Mouse (Mus musculus) CH12.LX (cell line): Measurements from ENCODE around the gene Babam2. TPM values are rescaled to one million over a fixed set of nuclear protein-coding genes. Genes with fewer than 3 reads are reported as not detected.

Experiments
- DNase-seq: peaks from one replicate; pipeline ENCODE4 v3.0.0-alpha.2; 2013; ENCODE audit errors: extremely low read depth
- H3K27ac ChIP-seq: 2 replicates; pipeline ENCODE4 v1.5.1; 2012; ENCODE audit warnings: low read depth, mild to moderate bottlenecking, control low read depth, moderate library complexity; ENCODE audit not compliant: insufficient read depth
- H3K27me3 ChIP-seq: replicated peaks from 2 replicates; pipeline ENCODE3; 2012; ENCODE audit warnings: inconsistent platforms
- H3K36me3 ChIP-seq, 2 experiments: replicated peaks in 1 of 2; 2 replicates each; pipeline versions ENCODE3 to v1.6.1; 2012; ENCODE audit warnings: inconsistent platforms in 1 of 2, low read length in 1 of 2, mild to moderate bottlenecking in 1 of 2, mixed read lengths in 1 of 2, moderate library complexity in 1 of 2; ENCODE audit not compliant: control insufficient read depth in 1 of 2, insufficient read depth in 1 of 2
- H3K4me1 ChIP-seq, 2 experiments: 2 replicates each; pipeline ENCODE4 v1.6.1; 2012; ENCODE audit warnings: inconsistent platforms in 1 of 2, moderate library complexity in 1 of 2; ENCODE audit not compliant: insufficient read depth in 2 of 2, control insufficient read depth in 1 of 2
- H3K4me2 ChIP-seq: 2 replicates; pipeline ENCODE4 v1.6.1; 2012; ENCODE audit warnings: low read depth, mild to moderate bottlenecking, control low read depth; ENCODE audit not compliant: poor library complexity, insufficient read depth, severe bottlenecking
- H3K4me3 ChIP-seq, 3 experiments: fragments of 150-350 bp in 1 of 3; sonication (generic) in 1 of 3; replicated peaks in 1 of 3; 2 replicates each; pipeline versions ENCODE3 to v1.5.1; 2011 to 2012; ENCODE audit warnings: low read depth in 2 of 3, low read length in 2 of 3, mild to moderate bottlenecking in 2 of 3, moderate library complexity in 2 of 3, control low read depth in 1 of 3, improper control_type of control experiment in 1 of 3, inconsistent platforms in 1 of 3, mixed read lengths in 1 of 3; ENCODE audit not compliant: poor library complexity in 1 of 3
- H3K79me2 ChIP-seq: replicated peaks from 2 replicates; pipeline ENCODE4 v1.6.1; 2012; ENCODE audit warnings: mild to moderate bottlenecking, moderate library complexity; ENCODE audit not compliant: control insufficient read depth, poor library complexity, insufficient read depth, severe bottlenecking; ENCODE audit errors: extremely low read depth
- H3K9ac ChIP-seq: 2 replicates; pipeline ENCODE4 v1.6.1; 2012; ENCODE audit warnings: low read depth, mild to moderate bottlenecking, control low read depth, moderate library complexity; ENCODE audit not compliant: insufficient read depth
- H3K9me3 ChIP-seq: replicated peaks from 2 replicates; pipeline ENCODE3; 2012; ENCODE audit warnings: low read length, inconsistent platforms, mixed read lengths
- BHLHE40 ChIP-seq: IDR thresholded peaks from 2 replicates; pipeline ENCODE4 v1.6.1; 2011; ENCODE audit warnings: mild to moderate bottlenecking, low read depth, low read length, improper control_type of control experiment
- CHD1 ChIP-seq: IDR thresholded peaks from 2 replicates; pipeline ENCODE4 v1.6.1; 2012; ENCODE audit warnings: low read depth, low read length, improper control_type of control experiment, inconsistent platforms
- E2F4 ChIP-seq: IDR thresholded peaks from 2 replicates; pipeline ENCODE4 v1.6.1; 2011; ENCODE audit warnings: low read depth, low read length, improper control_type of control experiment; ENCODE audit not compliant: insufficient replicate concordance
- ELF1 ChIP-seq: IDR thresholded peaks from 2 replicates; pipeline ENCODE4 v1.6.1; 2014; ENCODE audit warnings: low read depth, mild to moderate bottlenecking, inconsistent platforms, low read length, improper control_type of control experiment
- EP300 ChIP-seq: IDR thresholded peaks from 2 replicates; pipeline ENCODE4 v1.6.1; 2011; ENCODE audit warnings: low read length, improper control_type of control experiment
- IRF4 ChIP-seq: IDR thresholded peaks from 2 replicates; pipeline ENCODE4 v1.6.1; 2014; ENCODE audit warnings: low read depth, mild to moderate bottlenecking, inconsistent platforms, low read length, improper control_type of control experiment
- JUND ChIP-seq: conservative IDR thresholded peaks from 2 replicates; pipeline ENCODE4 v1.6.1; 2011; ENCODE audit warnings: low read depth, low read length, improper control_type of control experiment
- KAT2A ChIP-seq: IDR thresholded peaks from 2 replicates; pipeline ENCODE4 v1.6.1; 2012; ENCODE audit warnings: low read length, improper control_type of control experiment, inconsistent platforms; ENCODE audit not compliant: insufficient replicate concordance
- MAFK ChIP-seq: IDR thresholded peaks from 2 replicates; pipeline ENCODE4 v1.6.1; 2011; ENCODE audit warnings: low read length, improper control_type of control experiment; ENCODE audit not compliant: insufficient replicate concordance
- MXI1 ChIP-seq: IDR thresholded peaks from 2 replicates; pipeline ENCODE4 v1.6.1; 2011; ENCODE audit warnings: mild to moderate bottlenecking, low read depth, low read length, improper control_type of control experiment
- NRF1 ChIP-seq: IDR thresholded peaks from 2 replicates; pipeline ENCODE4 v1.6.1; 2014; ENCODE audit warnings: low read depth, mild to moderate bottlenecking, inconsistent platforms, low read length, improper control_type of control experiment, moderate library complexity
- PAX5 ChIP-seq: IDR thresholded peaks from 2 replicates; pipeline ENCODE4 v1.6.1; 2012; ENCODE audit warnings: low read length, inconsistent platforms, mixed read lengths
- RAD21 ChIP-seq: IDR thresholded peaks from 2 replicates; pipeline ENCODE4 v1.6.1; 2011; ENCODE audit warnings: low read depth, mild to moderate bottlenecking, low read length, improper control_type of control experiment, moderate library complexity
- SIN3A ChIP-seq: IDR thresholded peaks from 2 replicates; pipeline ENCODE4 v1.6.1; 2012; ENCODE audit warnings: low read length, improper control_type of control experiment, inconsistent platforms
- SMC3 ChIP-seq: IDR thresholded peaks from 2 replicates; pipeline ENCODE4 v1.6.1; 2011; ENCODE audit warnings: low read depth, low read length, improper control_type of control experiment
- TBP ChIP-seq: conservative IDR thresholded peaks from 2 replicates; pipeline ENCODE4 v1.6.1; 2011; ENCODE audit warnings: low read depth, low read length, improper control_type of control experiment
- UBTF ChIP-seq: IDR thresholded peaks from 2 replicates; pipeline ENCODE4 v1.6.1; 2012; ENCODE audit warnings: low read depth, mild to moderate bottlenecking, inconsistent platforms, low read length, improper control_type of control experiment, moderate library complexity
- USF1 ChIP-seq: IDR thresholded peaks from 2 replicates; pipeline ENCODE4 v1.6.1; 2014; ENCODE audit warnings: low read depth, mild to moderate bottlenecking, inconsistent platforms, low read length, improper control_type of control experiment
- USF2 ChIP-seq: conservative IDR thresholded peaks from 2 replicates; pipeline ENCODE4 v1.6.1; 2011; ENCODE audit warnings: low read depth, low read length, improper control_type of control experiment
- ZC3H11A ChIP-seq: IDR thresholded peaks from 2 replicates; pipeline ENCODE4 v1.6.1; 2012; ENCODE audit warnings: low read depth, mild to moderate bottlenecking, inconsistent platforms, low read length, improper control_type of control experiment
- dilution Hi-C: fragments of 300-500 bp; cut with MboI; formaldehyde crosslinking; loops from 2 replicates; pipeline ENCODE4 v1.14.3; 2020; ENCODE audit warnings: low sequenced_read_pairs; ENCODE audit not compliant: extremely low pct_unique_long_range_greater_than_20kb, extremely low pct_ligation_motif_present
- in situ Hi-C: fragments of 300-500 bp; cut with MboI; formaldehyde crosslinking; loops from 3 replicates; pipeline ENCODE4 v1.14.3; 2019; ENCODE audit warnings: low sequenced_read_pairs, low pct_ligation_motif_present, low pct_unique_long_range_greater_than_20kb, mixed read lengths
- polyA plus RNA-seq: library from polyadenylated mRNA; unstranded; fragments of >175 nt; gene quantifications from 2 replicates; pipeline ENCODE4 v1.2.1, GENCODE M21; 2012; ENCODE audit warnings: low read depth; ENCODE audit not compliant: insufficient read length
- total RNA-seq, 2 experiments: library from RNA; depleted of rRNA; stranded (reverse); fragments of 300-350 nt in 1 of 2; fragments of >200 nt in 1 of 2; gene quantifications; 2 replicates each; pipeline ENCODE4 v1.2.3; 2012 to 2014

The Babam2 gene
- total and polyA plus RNA-seq, 3 experiments, result 38.2 to 78.0 (median 39.8) TPM

DNA sequence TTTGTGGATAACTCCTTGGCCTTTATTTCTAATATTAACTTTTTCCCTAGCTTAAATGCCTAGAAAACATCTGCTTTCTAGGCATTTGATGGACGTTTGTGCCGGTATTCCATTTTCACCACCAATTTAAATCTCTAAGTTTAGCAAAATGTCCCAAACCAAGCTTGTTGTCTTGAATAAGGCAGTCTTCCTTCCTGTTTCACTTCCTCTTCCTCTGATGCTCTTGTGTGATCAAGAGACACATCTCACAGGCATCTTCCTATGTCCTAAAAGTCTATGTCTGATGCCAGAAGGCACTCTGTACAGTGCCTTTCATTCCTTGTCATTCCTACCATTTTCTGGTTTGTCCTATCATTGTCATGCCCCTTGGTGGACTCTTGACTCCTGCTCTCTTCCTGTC, 210.5 kb downstream of the Babam2 start:
- DNase-seq, result peak; percentile 33
- Histone ChIP-seq H3K36me3 (peaks cover 0 to 1% of the 10 kb centered on the region in 2 experiments), H3K4me1 (peaks cover 15 to 40% of the 10 kb centered on the region in 2 experiments), H3K4me3 (no peak overlapping the region), H3K4me2 (no peak overlapping the region), H3K79me2 (no peaks in the 10 kb centered on the region; the same call in 1 of the 2 replicates), H3K27ac (no peak overlapping the region), H3K9ac (no peak overlapping the region), H3K27me3 (no peaks in the 10 kb centered on the region), H3K9me3 (no peaks in the 10 kb centered on the region)
- dilution Hi-C loops (no loop called here), in situ Hi-C loops (no loop called here)
- TF ChIP-seq IRF4 (peak; percentile 63), EP300 (peak; percentile 81), JUND (no peak), USF2 (no peak)

DNA sequence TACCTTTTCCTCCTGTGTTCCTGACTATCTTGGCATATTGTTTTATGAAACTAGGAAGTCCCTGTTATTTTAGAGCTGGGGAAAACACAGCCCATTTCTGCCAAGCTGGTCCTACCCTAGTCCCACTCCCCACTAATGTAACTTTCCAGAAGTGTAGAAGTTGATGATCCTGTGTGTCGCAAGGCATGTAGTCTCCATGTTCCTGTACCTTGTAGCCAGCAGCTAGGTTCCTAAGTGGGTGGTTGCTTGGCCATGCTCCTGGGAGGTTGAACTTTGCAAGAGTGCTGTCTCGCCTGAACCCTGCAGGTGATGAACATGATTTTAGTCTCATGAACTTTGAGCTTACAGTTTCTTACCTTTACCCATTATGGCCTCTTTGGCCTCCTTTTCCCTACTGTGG, 211.3 kb downstream of the Babam2 start:
- Histone ChIP-seq H3K4me3 (no peak overlapping the region), H3K36me3 (peaks cover 0 to 5% of the 10 kb centered on the region in 2 experiments), H3K27me3 (no peaks in the 10 kb centered on the region), H3K9me3 (no peaks in the 10 kb centered on the region), H3K27ac (no peak overlapping the region), H3K9ac (no peak overlapping the region), H3K79me2 (no peaks in the 10 kb centered on the region; the same call in 1 of the 2 replicates), H3K4me1 (peaks cover 15 to 40% of the 10 kb centered on the region in 2 experiments), H3K4me2 (no peak overlapping the region)
- in situ Hi-C loops (no loop called here), dilution Hi-C loops (no loop called here)
- DNase-seq, result no peak
- no peak for TF ChIP-seq PAX5
- no peak for TF ChIP-seq ELF1
- TF ChIP-seq UBTF, result no peak
- TF ChIP-seq ZC3H11A, result no peak
- no peak for TF ChIP-seq CHD1
- no peak for TF ChIP-seq NRF1
- TF ChIP-seq MXI1, result no peak
- TF ChIP-seq MAFK, result no peak

DNA sequence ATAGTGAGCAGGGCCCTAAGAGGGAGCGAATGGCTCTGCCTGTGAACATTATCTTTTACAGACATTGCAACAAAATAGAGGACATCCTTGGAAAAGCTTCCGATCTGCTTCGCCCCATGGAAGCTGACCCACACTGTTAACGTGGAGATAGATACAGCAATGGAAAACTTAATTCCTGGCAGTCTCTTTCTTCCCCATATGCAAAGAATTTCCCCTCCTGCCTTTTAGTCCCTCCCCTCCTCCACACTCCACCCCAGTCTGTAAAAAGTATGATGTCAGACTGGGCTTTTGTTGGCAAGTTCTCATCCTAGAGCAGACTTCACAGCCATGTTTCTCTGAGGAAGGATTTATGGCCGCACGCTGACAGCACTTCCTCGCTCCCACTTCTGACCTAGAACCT, 218.8 kb downstream of the Babam2 start:
- in situ Hi-C loops (no loop called here), dilution Hi-C loops (no loop called here)
- H3K9me3 ChIP-seq, result no peaks in the 10 kb centered on the region
- DNase-seq, result peak; percentile 13
- H3K4me3 ChIP-seq, result no peak overlapping the region
- TF ChIP-seq ZC3H11A (no peak), BHLHE40 (no peak), SMC3 (no peak), SIN3A (no peak), USF1 (no peak), KAT2A (no peak), EP300 (no peak), TBP (no peak), E2F4 (no peak), RAD21 (no peak)
- H3K36me3 ChIP-seq, result peaks cover 0 to 7% of the 10 kb centered on the region in 2 experiments
- peaks cover 2 to 14% of the 10 kb centered on the region in 2 experiments; a peak in 2 of 4 replicates for H3K4me1 ChIP-seq
- no peak overlapping the region for H3K27ac ChIP-seq
- H3K79me2 ChIP-seq, result no peaks in the 10 kb centered on the region
- no peak overlapping the region for H3K9ac ChIP-seq
- no peaks in the 10 kb centered on the region for H3K27me3 ChIP-seq
- H3K4me2 ChIP-seq, result no peak overlapping the region
